Mouse (Mus musculus): ENCODE measurements at regions not wholly inside any gene's neighbourhood (a gene's known extent, or its start where the extent isn't known, plus 50 kb on each side); places are given as distances from the start of the nearest gene placed in this dataset.

DNA sequence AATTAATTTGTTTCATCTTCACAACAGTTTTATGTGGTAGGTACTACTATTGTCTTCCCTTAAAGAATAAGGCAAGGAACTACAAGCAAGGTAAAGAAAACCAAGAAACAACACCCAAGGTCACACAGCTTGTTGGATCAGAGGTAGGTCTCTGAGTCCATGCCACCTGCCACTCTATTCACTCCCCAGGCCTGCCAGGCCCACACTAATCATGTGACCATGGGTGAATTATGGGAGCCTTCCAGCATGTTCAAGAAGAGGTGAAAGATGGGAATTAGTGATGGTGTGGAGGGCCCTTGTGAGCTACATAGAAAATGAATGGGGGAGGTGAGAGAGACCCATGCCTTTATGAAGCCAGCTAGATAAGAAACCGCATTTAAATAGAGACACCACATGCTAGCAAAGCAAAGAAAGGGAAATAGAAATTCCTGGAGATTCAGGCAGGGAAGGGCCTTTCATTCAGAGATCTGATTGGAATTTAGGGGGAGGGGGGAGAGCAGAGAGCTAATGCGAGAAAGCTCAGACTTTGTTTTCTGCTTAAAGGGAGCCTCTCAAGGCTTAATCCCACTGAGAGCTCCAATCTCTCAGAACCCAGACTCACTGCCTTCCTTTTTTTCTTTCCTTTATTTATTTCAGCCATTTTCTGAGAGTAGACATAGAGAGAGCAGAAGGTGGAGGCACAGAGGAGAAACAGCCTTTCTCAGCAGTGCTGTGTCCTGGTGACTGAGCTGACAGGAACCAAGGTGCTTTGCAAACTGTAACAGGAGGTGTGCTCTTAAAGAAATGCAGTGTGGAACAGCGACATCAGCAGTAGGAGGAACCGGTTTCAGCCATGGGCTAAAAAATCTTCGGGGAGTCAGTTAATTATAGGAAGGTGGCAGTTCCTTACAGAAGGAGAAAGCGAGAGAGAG is 160.0 kb downstream of the Spata19 start:
- no peak for DNase-seq (ENCODE audit: extremely low spot score in 1 of 2, low spot score in 1 of 2)

DNA sequence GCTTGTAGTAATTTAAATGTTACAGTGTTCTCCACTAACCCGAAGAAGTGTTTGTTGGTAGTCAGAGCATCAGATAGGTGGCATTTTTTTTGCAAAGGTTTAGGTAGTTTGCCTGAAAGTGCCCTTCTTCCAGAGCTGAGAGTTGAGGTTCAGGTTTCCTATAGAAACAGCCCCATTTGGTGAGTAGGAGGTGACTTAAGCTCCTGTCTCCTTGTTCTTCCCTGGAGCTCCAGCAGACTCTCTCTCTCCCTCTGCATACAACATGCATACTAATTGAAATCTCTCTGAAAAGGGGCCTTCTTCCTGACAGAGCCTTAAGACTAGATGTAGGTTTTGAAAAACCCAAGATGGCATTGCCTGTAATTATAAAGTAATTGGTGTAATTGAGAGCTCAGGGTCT is 161.3 kb downstream of the Spata19 start:
- no peak for DNase-seq (ENCODE audit: extremely low spot score in 1 of 2, low spot score in 1 of 2)

- DNase-seq (ENCODE audit: extremely low spot score in 1 of 2, low spot score in 1 of 2) = no peak
Measured at GRCm38 (mm10) chr9:27558286-27558685, 161.7 kb downstream of the Spata19 start.

DNA sequence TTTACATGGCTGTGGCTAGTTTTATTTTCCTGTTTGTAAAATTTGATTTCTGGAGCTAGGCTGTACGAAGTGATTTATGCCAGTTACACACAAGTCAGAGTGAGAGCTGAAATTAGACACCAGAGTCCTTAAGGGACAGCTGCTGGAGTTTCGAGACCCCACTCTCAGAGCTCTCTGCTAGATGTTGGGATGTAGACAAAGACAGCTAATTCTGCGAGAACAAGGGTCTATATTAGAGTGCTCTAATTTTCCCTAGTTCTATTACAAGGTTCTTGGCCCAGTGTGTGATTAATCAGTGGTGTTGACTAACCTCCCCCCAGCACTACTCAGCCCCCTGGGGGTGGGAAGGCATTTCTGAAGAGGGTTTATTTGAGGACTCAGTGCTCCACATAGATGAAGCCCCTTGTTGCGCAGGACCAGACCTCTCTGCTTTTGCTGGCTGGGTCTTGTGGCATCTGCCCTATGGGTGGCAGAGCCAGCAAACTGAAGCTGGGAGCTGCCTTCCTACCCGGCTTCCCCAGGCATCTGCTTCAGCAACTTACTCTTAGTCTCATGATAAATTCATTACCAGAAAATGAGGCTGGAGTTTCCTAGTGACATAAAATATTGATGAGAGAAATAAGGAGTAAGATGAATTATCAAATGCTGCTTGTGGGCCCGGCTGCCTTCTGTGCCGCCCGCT is 171.9 kb downstream of the Spata19 start:
- DNase-seq (ENCODE audit: extremely low spot score in 1 of 2, low spot score in 1 of 2) = peak; percentile 8 to 23

DNA sequence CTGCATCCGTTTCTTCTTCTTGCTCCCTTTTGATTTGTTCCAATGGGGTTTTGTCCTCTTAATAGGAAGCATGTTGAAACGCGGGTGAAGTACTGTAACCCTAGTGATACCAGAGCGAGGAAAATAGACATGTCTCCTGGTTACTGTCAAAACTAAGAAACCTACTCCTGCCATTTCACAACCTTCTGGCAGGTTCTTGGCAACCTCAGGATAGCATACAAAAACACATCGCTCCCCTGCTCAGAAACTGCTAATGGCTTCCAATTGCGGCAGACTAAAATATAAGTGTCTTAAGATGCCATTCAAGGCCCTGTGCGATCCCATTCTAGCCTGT is 172.4 kb downstream of the Spata19 start:
- DNase-seq (ENCODE audit: extremely low spot score in 1 of 2, low spot score in 1 of 2) = no peak

DNA sequence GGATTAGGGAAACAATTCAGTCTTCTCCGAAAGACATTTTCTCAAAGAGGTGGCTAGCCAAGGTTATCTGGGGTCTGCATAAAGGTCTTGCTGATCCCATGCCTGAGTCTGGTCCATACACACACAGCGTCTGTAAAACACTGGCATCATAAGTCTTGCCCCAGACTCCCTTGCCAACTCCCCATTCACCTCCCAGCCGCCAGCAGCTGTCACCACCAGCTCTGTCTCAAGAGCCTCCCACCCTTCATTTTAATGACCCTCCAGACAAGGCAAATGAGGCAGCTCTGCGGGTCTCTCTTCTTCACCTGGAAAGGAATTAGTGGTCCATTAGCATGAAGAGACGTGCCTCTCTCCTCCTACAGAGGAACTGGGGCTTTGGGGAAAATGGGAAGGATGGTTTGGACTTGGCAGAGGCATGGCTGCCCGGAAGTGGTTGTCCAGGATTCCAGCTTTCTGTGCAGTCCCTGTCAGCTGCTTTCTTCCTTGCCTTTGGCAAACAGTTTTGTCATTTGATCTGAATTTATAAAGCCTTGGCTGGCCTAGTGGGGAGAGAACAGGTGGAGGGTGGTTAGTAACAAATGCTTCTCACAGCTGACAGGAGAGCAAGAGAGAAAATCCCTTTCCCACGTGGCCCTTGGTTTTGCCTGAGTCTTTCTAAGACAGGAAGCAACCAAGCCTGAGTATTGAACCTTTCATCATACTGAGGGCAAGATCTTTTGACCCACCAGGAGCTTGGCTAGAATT is 173.3 kb upstream of the Opcml start:
- no peak for DNase-seq (ENCODE audit: extremely low spot score in 1 of 2, low spot score in 1 of 2)

DNA sequence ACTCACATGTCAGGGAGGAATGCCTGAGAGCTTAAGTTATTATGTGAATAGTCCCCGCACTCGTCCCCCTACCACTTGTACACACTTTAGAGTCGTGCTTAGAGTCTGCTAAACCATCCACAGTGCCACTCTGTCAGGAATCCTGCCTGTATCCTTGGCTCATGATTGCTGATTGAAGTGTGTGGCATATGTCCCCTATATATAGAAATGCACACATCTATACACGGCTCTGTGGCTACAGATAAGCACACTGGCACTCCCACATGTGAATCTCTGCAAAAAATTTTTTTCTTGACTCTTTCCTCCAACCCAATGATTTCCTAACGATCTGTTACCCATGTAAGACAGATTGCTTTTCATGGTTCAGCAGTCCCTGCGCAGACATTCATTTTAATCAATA is 155.7 kb upstream of the Opcml start:
- DNase-seq (ENCODE audit: extremely low spot score in 1 of 2, low spot score in 1 of 2) = no peak

GRCm38 (mm10) chr9:27640611-27641010 is 150.0 kb upstream of the Opcml start:
- no peak for DNase-seq (ENCODE audit: extremely low spot score in 1 of 2, low spot score in 1 of 2)

GRCm38 (mm10) chr9:27643312-27643711 is 147.3 kb upstream of the Opcml start:
- DNase-seq (ENCODE audit: extremely low spot score in 1 of 2, low spot score in 1 of 2) = no peak

GRCm38 (mm10) chr9:27643916-27644315 is 146.7 kb upstream of the Opcml start:
- no peak for DNase-seq (ENCODE audit: extremely low spot score in 1 of 2, low spot score in 1 of 2)

GRCm38 (mm10) chr9:27645435-27645834 is 145.1 kb upstream of the Opcml start:
- DNase-seq (ENCODE audit: extremely low spot score in 1 of 2, low spot score in 1 of 2) = no peak

DNA sequence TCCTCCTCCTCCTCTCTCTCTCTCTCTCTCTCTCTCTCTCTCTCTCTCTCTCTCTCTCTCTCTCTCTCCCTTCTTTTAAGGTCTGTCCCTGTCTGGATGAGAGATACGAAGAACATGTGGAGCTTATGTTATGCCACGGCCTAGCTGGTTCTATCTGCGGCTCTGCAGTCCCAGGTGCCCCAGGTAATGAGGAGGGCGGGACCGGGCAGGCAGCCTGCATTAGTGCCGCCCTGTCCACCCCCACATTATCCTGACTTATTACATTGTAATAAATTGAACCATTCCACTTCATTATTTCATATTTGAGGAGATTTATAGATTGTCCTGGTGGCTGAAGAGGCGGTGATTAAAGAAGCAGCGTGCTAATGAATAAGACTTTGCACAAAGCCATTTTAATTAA is 144.5 kb upstream of the Opcml start:
- no peak for DNase-seq (ENCODE audit: extremely low spot score in 1 of 2, low spot score in 1 of 2)

- no peak for DNase-seq (ENCODE audit: extremely low spot score in 1 of 2, low spot score in 1 of 2)
Measured at GRCm38 (mm10) chr9:27646956-27647355, 143.6 kb upstream of the Opcml start.

GRCm38 (mm10) chr9:27658001-27658400 is 132.6 kb upstream of the Opcml start:
- no peak for DNase-seq (ENCODE audit: extremely low spot score in 1 of 2, low spot score in 1 of 2)

- no peak for DNase-seq (ENCODE audit: extremely low spot score in 1 of 2, low spot score in 1 of 2)
Measured at GRCm38 (mm10) chr9:27661431-27662300, 128.9 kb upstream of the Opcml start.

- DNase-seq (ENCODE audit: extremely low spot score in 1 of 2, low spot score in 1 of 2) = no peak
Measured at GRCm38 (mm10) chr9:27663230-27663629, 127.3 kb upstream of the Opcml start.

DNA sequence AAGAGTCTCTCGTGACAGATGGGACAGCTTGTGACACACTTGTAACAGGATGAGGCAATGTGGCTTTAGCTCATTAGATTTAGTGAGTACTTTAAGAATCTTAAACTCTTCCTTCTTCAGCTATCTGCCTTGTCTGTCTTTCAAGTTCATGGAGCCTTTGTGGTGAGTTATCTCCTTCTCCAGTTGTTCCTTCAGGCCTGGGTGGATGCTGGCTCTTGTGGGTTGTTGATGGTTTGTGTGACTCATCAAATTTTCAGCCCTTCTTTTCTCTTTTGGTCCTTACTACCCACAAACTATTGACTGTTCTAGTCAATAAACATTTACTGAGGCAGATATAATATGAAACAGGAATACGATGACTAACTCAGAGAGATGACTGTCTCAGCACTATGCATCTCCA is 124.9 kb upstream of the Opcml start:
- DNase-seq (ENCODE audit: extremely low spot score in 1 of 2, low spot score in 1 of 2) = no peak

DNA sequence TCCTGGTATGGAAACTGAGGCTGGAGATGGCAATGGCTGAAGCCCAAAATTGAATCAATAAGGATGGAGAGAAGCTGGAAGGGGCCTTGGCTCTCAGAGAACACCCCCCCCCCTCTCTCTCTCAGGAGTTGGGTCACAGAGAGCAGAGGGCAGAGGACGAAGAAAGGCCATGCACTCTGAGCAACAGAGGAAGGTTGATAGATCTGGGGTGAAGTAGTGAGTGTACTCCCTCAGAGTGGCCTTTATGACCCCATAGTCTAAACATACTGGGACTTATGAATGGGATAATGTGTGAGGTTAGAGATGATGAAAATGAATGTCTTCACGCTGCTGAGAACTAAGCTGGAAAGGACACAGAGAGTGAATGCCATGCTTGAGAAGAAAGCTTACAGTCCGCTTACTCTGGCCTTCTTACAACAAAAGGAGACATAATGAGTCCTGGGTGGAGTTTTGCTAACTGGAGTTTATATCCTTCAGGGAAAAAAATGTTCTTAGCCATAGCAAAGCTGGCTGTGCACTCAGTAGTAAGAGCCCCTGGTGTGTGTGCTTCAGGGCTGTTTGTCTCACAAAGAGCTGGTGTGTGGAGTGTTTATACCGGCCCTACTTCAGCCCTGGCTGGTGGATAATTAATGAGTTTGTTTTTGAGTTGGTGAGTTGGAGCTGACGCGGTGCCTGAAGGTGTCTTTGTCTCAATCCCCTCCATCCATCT is 120.4 kb upstream of the Opcml start:
- DNase-seq (ENCODE audit: extremely low spot score in 1 of 2, low spot score in 1 of 2) = no peak

GRCm38 (mm10) chr9:27685325-27685724 is 105.2 kb upstream of the Opcml start:
- no peak for DNase-seq (ENCODE audit: extremely low spot score in 1 of 2, low spot score in 1 of 2)

GRCm38 (mm10) chr9:27691616-27692015 is 99.0 kb upstream of the Opcml start:
- no peak for DNase-seq (ENCODE audit: extremely low spot score in 1 of 2, low spot score in 1 of 2)
